Mouse (Mus musculus): ENCODE results near the gene Tmem268. TPM values are rescaled to one million over a fixed set of nuclear protein-coding genes. Genes with fewer than 3 reads are reported as not detected.

Gene Tmem268
- polyA plus RNA-seq, 1 experiment from 2014 or later = 9.0 TPM

DNA sequence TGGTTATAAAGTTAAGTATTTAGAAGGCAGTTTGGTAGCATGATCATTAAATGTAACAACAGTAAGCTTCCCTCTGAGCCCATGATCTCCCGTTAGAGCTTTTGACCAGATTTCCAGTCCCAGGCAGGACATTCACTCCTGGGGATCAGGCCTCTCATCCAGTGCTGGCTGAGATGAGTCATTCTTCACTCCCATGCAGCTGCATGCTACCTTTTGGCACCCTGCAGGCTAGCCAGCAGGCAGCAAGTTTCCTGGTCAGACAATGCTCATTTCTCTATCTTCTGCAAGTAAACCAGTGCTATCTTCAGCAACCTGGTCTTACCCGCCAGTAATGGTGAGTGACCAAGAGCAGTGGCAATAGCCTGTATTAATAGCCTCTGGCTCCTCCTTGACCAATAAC is 74.6 kb downstream of the Tmem268 start:
- H3K4me1 ChIP-seq (replicated peaks; ENCODE audit: control insufficient read depth, insufficient read depth, low read length) = no peaks in the 10 kb centered on the region
- no peak overlapping the region for H3K4me3 ChIP-seq (ENCODE audit: low read depth, low read length)
- ATAC-seq (replicated peaks; ENCODE audit: low FRiP score) (no peak), DNase-seq (ENCODE audit: low spot score) (no peak)
- no peak overlapping the region for H3K4me2 ChIP-seq
- H3K27ac ChIP-seq (ENCODE audit: low read depth, low read length) = no peak overlapping the region
- WGBS = 69% methylated on average over 2 of the region's 2 CpGs
- H3K9me3 ChIP-seq (ENCODE audit: control insufficient read depth, low read length) = no peaks in the 10 kb centered on the region
- no peaks in the 10 kb centered on the region for H3K27me3 ChIP-seq (replicated peaks; ENCODE audit: control insufficient read depth, insufficient read depth, low read length)
- no peaks in the 10 kb centered on the region for H3K36me3 ChIP-seq (ENCODE audit: control insufficient read depth, insufficient read depth, low read length)
- no peak overlapping the region for H3K9ac ChIP-seq (ENCODE audit: low read depth, low read length)

Other genes starting within 250 kb of the Tmem268 start
- not detected in 2 replicates for gene Orm1, start 214.2 kb upstream of the Tmem268 start, polyA plus RNA-seq (2014; fragmentation: Nextera tagmentation; extraction: Ambion mirVana)
- not detected in 2 replicates for gene Orm3, start 202.6 kb upstream of the Tmem268 start, polyA plus RNA-seq (2014; fragmentation: Nextera tagmentation; extraction: Ambion mirVana)
- not detected in 2 replicates for gene Orm2, start 196.3 kb upstream of the Tmem268 start, polyA plus RNA-seq (2014; fragmentation: Nextera tagmentation; extraction: Ambion mirVana)
- gene Akna, start 155.4 kb upstream of the Tmem268 start, polyA plus RNA-seq (2014; fragmentation: Nextera tagmentation; extraction: Ambion mirVana) = 8.8 and 8.9 TPM in 2 replicates
- gene Whrn, start 62.8 kb upstream of the Tmem268 start, polyA plus RNA-seq (2014; fragmentation: Nextera tagmentation; extraction: Ambion mirVana) = 2.0 and 2.4 TPM in 2 replicates
- gene Atp6v1g1, start 14.0 kb upstream of the Tmem268 start, polyA plus RNA-seq (2014; fragmentation: Nextera tagmentation; extraction: Ambion mirVana) = 191 and 204 TPM in 2 replicates
- gene Gm11213, start 46.5 kb downstream of the Tmem268 start, polyA plus RNA-seq (2014; fragmentation: Nextera tagmentation; extraction: Ambion mirVana) = not detected in 2 replicates
- not detected in 2 replicates for gene Tex48, start 63.6 kb downstream of the Tmem268 start, polyA plus RNA-seq (2014; fragmentation: Nextera tagmentation; extraction: Ambion mirVana)
- not detected in 2 replicates for gene Gm11214, start 104.6 kb downstream of the Tmem268 start, polyA plus RNA-seq (2014; fragmentation: Nextera tagmentation; extraction: Ambion mirVana)
- gene Tnfsf15, start 186.3 kb downstream of the Tmem268 start, polyA plus RNA-seq (2014; fragmentation: Nextera tagmentation; extraction: Ambion mirVana) = 0.08 TPM in 1 of 2 replicates, not detected in the other

Data from liver, embryonic 11.5 days (tissue).